Mouse (Mus musculus) liver, embryonic 14.5 days (tissue): ENCODE data around the gene Nploc4.

Source experiments
- CTCF ChIP-seq: IDR thresholded peaks from 2 replicates; pipeline ENCODE4 v1.5.1; 2016; ENCODE audit warnings: antibody characterized with exemption, low read depth, control low read depth
- EP300 ChIP-seq: IDR thresholded peaks from 2 replicates; pipeline ENCODE4 v1.6.1; 2016; ENCODE audit warnings: antibody characterized with exemption, low read depth

GRCm38 (mm10) chr11:120356900-120357299, 80.6 kb downstream of the Nploc4 start:
- TF ChIP-seq CTCF (peak; percentile 32), EP300 (no peak)
